Mouse (Mus musculus) embryonic facial prominence, embryonic 14.5 days (tissue): ENCODE measurements at regions not wholly inside any gene's neighbourhood (a gene's known extent, or its start where the extent isn't known, plus 50 kb on each side); places are given as distances from the start of the nearest gene placed in this dataset.

Source experiments
- ATAC-seq: fragments of 200-750 bp; cut with Nextera tagmentation; 2 replicates; pipeline ENCODE4 v1.8.0; 2017; ENCODE audit warnings: low read depth, moderate number of reproducible peaks, moderate TSS enrichment
- DNase-seq: peaks from one replicate; pipeline ENCODE4 v3.0.0-alpha.2; 2015; ENCODE audit warnings: low spot score
- H3K27ac ChIP-seq: fragments of 300-500 bp; sonication (generic); replicated peaks from 2 replicates; pipeline ENCODE4 v1.5.1; 2014; ENCODE audit warnings: low read depth, mild to moderate bottlenecking, low read length, moderate library complexity
- H3K27me3 ChIP-seq: fragments of 300-500 bp; sonication (generic); replicated peaks from 2 replicates; pipeline ENCODE4 v1.6.1; 2014; ENCODE audit warnings: low read length; ENCODE audit not compliant: control insufficient read depth, insufficient read depth
- H3K36me3 ChIP-seq: fragments of 300-500 bp; sonication (generic); 2 replicates; pipeline ENCODE4 v1.6.1; 2014; ENCODE audit warnings: low read length, mixed read lengths; ENCODE audit not compliant: control insufficient read depth, insufficient read depth
- H3K4me1 ChIP-seq: fragments of 300-500 bp; sonication (generic); 2 replicates; pipeline ENCODE4 v1.6.1; 2014; ENCODE audit warnings: antibody characterized with exemption, low read length; ENCODE audit not compliant: control insufficient read depth, insufficient read depth
- H3K4me2 ChIP-seq: fragments of 300-500 bp; sonication (generic); 2 replicates; pipeline ENCODE4 v1.6.1; 2014; ENCODE audit warnings: low read depth, mild to moderate bottlenecking, low read length, moderate library complexity, mixed read lengths
- H3K4me3 ChIP-seq: fragments of 300-500 bp; sonication (generic); 2 replicates; pipeline ENCODE4 v1.5.1; 2014; ENCODE audit warnings: low read depth, mild to moderate bottlenecking, low read length
- H3K9ac ChIP-seq: fragments of 300-500 bp; sonication (generic); 2 replicates; pipeline ENCODE4 v1.6.1; 2014; ENCODE audit warnings: low read depth, mild to moderate bottlenecking, low read length, moderate library complexity, mixed read lengths
- H3K9me3 ChIP-seq: fragments of 300-500 bp; sonication (generic); 2 replicates; pipeline ENCODE4 v1.6.1; 2016; ENCODE audit warnings: low read length; ENCODE audit not compliant: control insufficient read depth
- WGBS: fragments of 180-500 bp; shearing (Covaris S2); extraction: QIAGEN DNeasy Blood & Tissue Kit; methylation state at CpG from one replicate; pipeline ENCODE4 v1.1.7; 2014; 5-methylcytosine and 5-hydroxymethylcytosine counted together

GRCm38 (mm10) chr15:61416841-61417240 is 494.0 kb upstream of the A1bg start:
- Histone ChIP-seq H3K9ac (no peak overlapping the region), H3K27ac (no peak overlapping the region), H3K4me3 (no peak overlapping the region), H3K9me3 (no peaks in the 10 kb centered on the region), H3K4me2 (no peak overlapping the region), H3K27me3 (no peaks in the 10 kb centered on the region), H3K4me1 (no peaks in the 10 kb centered on the region), H3K36me3 (no peaks in the 10 kb centered on the region)
- DNase-seq, result no peak
- WGBS, result 74% methylated on average over 3 of the region's 3 CpGs
- no peak for ATAC-seq

GRCm38 (mm10) chr15:61415626-61416025 is 492.8 kb upstream of the A1bg start:
- Histone ChIP-seq H3K9me3 (no peaks in the 10 kb centered on the region), H3K36me3 (no peaks in the 10 kb centered on the region), H3K27ac (no peak overlapping the region), H3K27me3 (no peaks in the 10 kb centered on the region), H3K4me3 (no peak overlapping the region), H3K9ac (no peak overlapping the region), H3K4me1 (no peaks in the 10 kb centered on the region), H3K4me2 (no peak overlapping the region)
- WGBS, result 60% methylated on average over 1 of the region's 1 CpGs
- ATAC-seq, result no peak
- DNase-seq, result no peak

- Histone ChIP-seq H3K4me2 (no peak overlapping the region), H3K27ac (no peak overlapping the region), H3K4me1 (no peaks in the 10 kb centered on the region), H3K4me3 (no peak overlapping the region), H3K9ac (no peak overlapping the region), H3K27me3 (no peaks in the 10 kb centered on the region), H3K36me3 (no peaks in the 10 kb centered on the region), H3K9me3 (no peaks in the 10 kb centered on the region)
- ATAC-seq (no peak), DNase-seq (no peak)
- WGBS, result 90% methylated on average over 2 of the region's 2 CpGs
Observed at GRCm38 (mm10) chr15:61411821-61412220, 489.0 kb upstream of the A1bg start.

GRCm38 (mm10) chr15:61410789-61411188 is 488.0 kb upstream of the A1bg start:
- Histone ChIP-seq H3K36me3 (no peaks in the 10 kb centered on the region), H3K27me3 (no peaks in the 10 kb centered on the region), H3K4me1 (no peaks in the 10 kb centered on the region), H3K9ac (no peak overlapping the region), H3K4me2 (no peak overlapping the region), H3K27ac (no peak overlapping the region), H3K9me3 (no peaks in the 10 kb centered on the region), H3K4me3 (no peak overlapping the region)
- ATAC-seq (no peak), DNase-seq (no peak)
- WGBS, result 81% methylated on average over 2 of the region's 2 CpGs

- no peak overlapping the region for H3K4me3 ChIP-seq
- 91% methylated on average over 1 of the region's 1 CpGs for WGBS
Observed at GRCm38 (mm10) chr15:61408621-61409020, 485.8 kb upstream of the A1bg start.

GRCm38 (mm10) chr15:61400720-61401119 is 477.9 kb upstream of the A1bg start:
- DNase-seq, result peak; percentile 5
- Histone ChIP-seq H3K9ac (no peak overlapping the region), H3K4me3 (no peak overlapping the region), H3K27me3 (no peaks in the 10 kb centered on the region), H3K36me3 (no peaks in the 10 kb centered on the region), H3K4me2 (no peak overlapping the region), H3K27ac (no peak overlapping the region), H3K4me1 (no peaks in the 10 kb centered on the region), H3K9me3 (no peaks in the 10 kb centered on the region)
- no peak for ATAC-seq

More at GRCm38 (mm10) chr15:61408621-61409020, 485.8 kb upstream of the A1bg start:
- no peaks in the 10 kb centered on the region for H3K9me3 ChIP-seq
- no peaks in the 10 kb centered on the region for H3K4me1 ChIP-seq
- no peaks in the 10 kb centered on the region for H3K27me3 ChIP-seq
- no peak overlapping the region for H3K27ac ChIP-seq
- H3K9ac ChIP-seq, result no peak overlapping the region
- no peak overlapping the region for H3K4me2 ChIP-seq
- DNase-seq (no peak), ATAC-seq (no peak)
- H3K36me3 ChIP-seq, result no peaks in the 10 kb centered on the region

GRCm38 (mm10) chr15:61399971-61400370 is 477.2 kb upstream of the A1bg start:
- Histone ChIP-seq H3K4me2 (no peak overlapping the region), H3K9ac (no peak overlapping the region), H3K9me3 (no peaks in the 10 kb centered on the region), H3K4me3 (no peak overlapping the region), H3K27ac (no peak overlapping the region), H3K36me3 (no peaks in the 10 kb centered on the region), H3K4me1 (no peaks in the 10 kb centered on the region), H3K27me3 (no peaks in the 10 kb centered on the region)
- no peak for DNase-seq
- no peak for ATAC-seq
- 91% methylated on average over 2 of the region's 2 CpGs for WGBS

GRCm38 (mm10) chr15:61398829-61399228 is 476.0 kb upstream of the A1bg start:
- no peaks in the 10 kb centered on the region for H3K9me3 ChIP-seq
- ATAC-seq (no peak), DNase-seq (peak; percentile 3)
- no peak overlapping the region for H3K9ac ChIP-seq
- H3K27me3 ChIP-seq, result no peaks in the 10 kb centered on the region
- H3K36me3 ChIP-seq, result no peaks in the 10 kb centered on the region
- H3K4me2 ChIP-seq, result no peak overlapping the region
- no peaks in the 10 kb centered on the region for H3K4me1 ChIP-seq
- H3K27ac ChIP-seq, result no peak overlapping the region
- H3K4me3 ChIP-seq, result no peak overlapping the region
- 83% methylated on average over 3 of the region's 3 CpGs for WGBS

- Histone ChIP-seq H3K36me3 (no peaks in the 10 kb centered on the region), H3K27me3 (no peaks in the 10 kb centered on the region), H3K27ac (no peak overlapping the region), H3K4me3 (no peak overlapping the region), H3K9ac (no peak overlapping the region), H3K4me1 (no peaks in the 10 kb centered on the region), H3K4me2 (no peak overlapping the region), H3K9me3 (no peaks in the 10 kb centered on the region)
- 85% methylated on average over 3 of the region's 3 CpGs for WGBS
- ATAC-seq (no peak), DNase-seq (no peak)
Observed at GRCm38 (mm10) chr15:61397061-61397460, 474.2 kb upstream of the A1bg start.
